ENCODE assay signal across 8 mouse cellular contexts in genomic region chr5:115507267-115507980, GRCm38 (mm10). TPM values are rescaled to one million over a fixed set of nuclear protein-coding genes. Genes with fewer than 3 reads are reported as not detected.
DNase-seq lines count a peak whose midpoint lies in the region; ATAC-seq lines count a peak whose summit lies in the region.

No protein-coding gene starts in this region.

- WGBS in embryonic facial prominence, embryonic 10.5 days, result 16% methylated on average over 12 of the region's 12 CpGs
- 18% methylated on average over 12 of the region's 12 CpGs for WGBS in hindbrain, embryonic 16.5 days
- 19% methylated on average over 12 of the region's 12 CpGs for WGBS in midbrain, embryonic 16.5 days

- H3K27me3 ChIP-seq in embryonic facial prominence, embryonic 10.5 days (replicated peaks; ENCODE audit: low read depth, poor library complexity, severe bottlenecking), result no peaks in the 10 kb centered on the region
- no peaks in the 10 kb centered on the region for H3K27me3 ChIP-seq in hindbrain, embryonic 16.5 days (replicated peaks; ENCODE audit: control insufficient read depth, insufficient read depth, low read length)
- H3K27me3 ChIP-seq in midbrain, embryonic 16.5 days (ENCODE audit: control insufficient read depth, insufficient read depth, low read depth, low read length), result no peaks in the 10 kb centered on the region

- peak overlapping the region; percentile 72 for H3K4me2 ChIP-seq in hindbrain, embryonic 16.5 days (ENCODE audit: low read length)
- peak overlapping the region; percentile 92 for H3K4me2 ChIP-seq in midbrain, embryonic 16.5 days (ENCODE audit: low read length)

- peak overlapping the region; percentile 90 for H3K27ac ChIP-seq in embryonic facial prominence, embryonic 10.5 days (replicated peaks)
- no peak overlapping the region for H3K27ac ChIP-seq in hindbrain, embryonic 16.5 days (ENCODE audit: low read depth, low read length)
- no peak overlapping the region for H3K27ac ChIP-seq in midbrain, embryonic 16.5 days (ENCODE audit: low read length)

- no peak for ATAC-seq in hindbrain, embryonic 16.5 days
- no peak for ATAC-seq in midbrain, embryonic 16.5 days

- peak overlapping the region; percentile 91 for H3K4me3 ChIP-seq in embryonic facial prominence, embryonic 10.5 days
- H3K4me3 ChIP-seq in hindbrain, embryonic 16.5 days (ENCODE audit: low read length), result peak overlapping the region; percentile 92
- peak overlapping the region; percentile 92 for H3K4me3 ChIP-seq in midbrain, embryonic 16.5 days (ENCODE audit: low read depth, low read length)

- DNase-seq in kidney, postnatal 10 days, result peak; percentile 47
- no peak for DNase-seq in kidney, adult 9 months
- DNase-seq in embryonic facial prominence, embryonic 10.5 days (ENCODE audit: low spot score), result peak; percentile 41
- DNase-seq in MN1 (ENCODE audit: low spot score), result no peak
- DNase-seq in layer of hippocampus, adult 8-10 months (ENCODE audit: low spot score in 2 of 2), result no peak
- DNase-seq in right cerebral cortex, adult 2 months (ENCODE audit: low spot score in 2 of 2), result no peak

- H3K4me1 ChIP-seq in embryonic facial prominence, embryonic 10.5 days, result peaks cover 55% of the 10 kb centered on the region
- H3K4me1 ChIP-seq in hindbrain, embryonic 16.5 days (ENCODE audit: control insufficient read depth, insufficient read depth, low read depth, low read length), result peaks cover 31% of the 10 kb centered on the region
- peaks cover 33% of the 10 kb centered on the region for H3K4me1 ChIP-seq in midbrain, embryonic 16.5 days (ENCODE audit: control insufficient read depth, insufficient read depth, low read length)

- no peaks in the 10 kb centered on the region for H3K9me3 ChIP-seq in embryonic facial prominence, embryonic 10.5 days
- no peaks in the 10 kb centered on the region for H3K9me3 ChIP-seq in hindbrain, embryonic 16.5 days (ENCODE audit: control insufficient read depth, low read length)
- H3K9me3 ChIP-seq in midbrain, embryonic 16.5 days (replicated peaks; ENCODE audit: control insufficient read depth, low read length, poor library complexity, severe bottlenecking), result no peaks in the 10 kb centered on the region

- H3K9ac ChIP-seq in hindbrain, embryonic 16.5 days (ENCODE audit: low read depth, low read length), result peak overlapping the region; percentile 86
- H3K9ac ChIP-seq in midbrain, embryonic 16.5 days (ENCODE audit: low read depth, low read length), result peak overlapping the region; percentile 94

- H3K36me3 ChIP-seq in embryonic facial prominence, embryonic 10.5 days (replicated peaks), result peaks cover 10% of the 10 kb centered on the region
- no peaks in the 10 kb centered on the region for H3K36me3 ChIP-seq in hindbrain, embryonic 16.5 days (ENCODE audit: control insufficient read depth, insufficient read depth, low read length)
- no peaks in the 10 kb centered on the region for H3K36me3 ChIP-seq in midbrain, embryonic 16.5 days (ENCODE audit: control insufficient read depth, insufficient read depth, low read length)

RNA-seq across cellular contexts. Expression of gene Pxn, which starts 0.9 kb away (rescaled TPM):
- 50.3 and 50.6 TPM in 2 replicates for polyA plus RNA-seq in embryonic facial prominence, embryonic 10.5 days (2016; fragmentation: Nextera tagmentation; extraction: Ambion mirVana)
- polyA plus RNA-seq in hindbrain, embryonic 16.5 days (2015; fragmentation: Nextera tagmentation; extraction: Ambion mirVana), result 19.1 and 23.9 TPM in 2 replicates
- 18.3 and 18.5 TPM in 2 replicates for polyA plus RNA-seq in midbrain, embryonic 16.5 days (2015; fragmentation: Nextera tagmentation; extraction: Ambion mirVana)
- 10 to 100 TPM; 38.1 to 45.8 (median 40.2) TPM for total RNA-seq in layer of hippocampus, adult 8-10 months (2022)

RNA-seq across cellular contexts. Expression of gene Sirt4, which starts 22.9 kb away (rescaled TPM):
- 14.5 and 16.0 TPM in 2 replicates for polyA plus RNA-seq in embryonic facial prominence, embryonic 10.5 days (2016; fragmentation: Nextera tagmentation; extraction: Ambion mirVana)
- 24.8 and 26.8 TPM in 2 replicates for polyA plus RNA-seq in hindbrain, embryonic 16.5 days (2015; fragmentation: Nextera tagmentation; extraction: Ambion mirVana)
- 32.3 and 32.7 TPM in 2 replicates for polyA plus RNA-seq in midbrain, embryonic 16.5 days (2015; fragmentation: Nextera tagmentation; extraction: Ambion mirVana)
- 10 to 100 TPM; 34.0 to 58.6 (median 41.9) TPM for total RNA-seq in layer of hippocampus, adult 8-10 months (2022)

RNA-seq across cellular contexts. Expression of gene Pla2g1b, which starts 41.4 kb away (rescaled TPM):
- not detected in 2 replicates for polyA plus RNA-seq in embryonic facial prominence, embryonic 10.5 days (2016; fragmentation: Nextera tagmentation; extraction: Ambion mirVana)
- polyA plus RNA-seq in hindbrain, embryonic 16.5 days (2015; fragmentation: Nextera tagmentation; extraction: Ambion mirVana), result not detected in 2 replicates
- polyA plus RNA-seq in midbrain, embryonic 16.5 days (2015; fragmentation: Nextera tagmentation; extraction: Ambion mirVana), result not detected in 2 replicates
- total RNA-seq in layer of hippocampus, adult 8-10 months (2022), result not detected

RNA-seq across cellular contexts. Expression of gene Rplp0, which starts 51.8 kb away (rescaled TPM):
- polyA plus RNA-seq in embryonic facial prominence, embryonic 10.5 days (2016; fragmentation: Nextera tagmentation; extraction: Ambion mirVana), result 1,413 and 1,489 TPM in 2 replicates
- 814 and 834 TPM in 2 replicates for polyA plus RNA-seq in hindbrain, embryonic 16.5 days (2015; fragmentation: Nextera tagmentation; extraction: Ambion mirVana)
- 794 and 826 TPM in 2 replicates for polyA plus RNA-seq in midbrain, embryonic 16.5 days (2015; fragmentation: Nextera tagmentation; extraction: Ambion mirVana)
- 100 to 1,000 TPM; 188 to 289 (median 230) TPM for total RNA-seq in layer of hippocampus, adult 8-10 months (2022)

RNA-seq across cellular contexts. Expression of gene Gcn1l1, which starts 57.6 kb away (rescaled TPM):
- 65.0 and 65.1 TPM in 2 replicates for polyA plus RNA-seq in embryonic facial prominence, embryonic 10.5 days (2016; fragmentation: Nextera tagmentation; extraction: Ambion mirVana)
- 32.2 and 39.3 TPM in 2 replicates for polyA plus RNA-seq in hindbrain, embryonic 16.5 days (2015; fragmentation: Nextera tagmentation; extraction: Ambion mirVana)
- 45.1 and 46.7 TPM in 2 replicates for polyA plus RNA-seq in midbrain, embryonic 16.5 days (2015; fragmentation: Nextera tagmentation; extraction: Ambion mirVana)
- 10 to 100 TPM; 72.7 to 85.7 (median 77.4) TPM for total RNA-seq in layer of hippocampus, adult 8-10 months (2022)

Comparison
In these comparisons a context has a peak if more than half of its experiments do, and no peak if none do; other contexts are left out.
1. DNase-seq: peak in kidney, postnatal 10 days (single experiment) and embryonic facial prominence, embryonic 10.5 days (single experiment); none in kidney, adult 9 months (single experiment), MN1 (single experiment), layer of hippocampus, adult 8-10 months (0 of 2) and right cerebral cortex, adult 2 months (0 of 2).
2. Peak in every context shown above with its lines, with median percentiles within 50 percentile points of each other: H3K4me3 ChIP-seq.